Mouse (Mus musculus) hindbrain, embryonic 11.5 days (tissue): Measurements from ENCODE around the gene Cux1. TPM values are rescaled to one million over a fixed set of nuclear protein-coding genes. Genes with fewer than 3 reads are reported as not detected.

ENCODE experiments used
- ATAC-seq: fragments of 200-750 bp; cut with Nextera tagmentation; 2 replicates; pipeline ENCODE4 v1.8.0; 2017; ENCODE audit warnings: mild to moderate bottlenecking, moderate TSS enrichment, moderate library complexity; ENCODE audit not compliant: low FRiP score
- DNase-seq: peaks from one replicate; pipeline ENCODE4 v3.0.0-alpha.2; 2015; ENCODE audit warnings: low spot score
- H3K27ac ChIP-seq: fragments of 300-500 bp; sonication (generic); 2 replicates; pipeline ENCODE4 v1.5.1; 2014; ENCODE audit warnings: mild to moderate bottlenecking, low read depth, low read length
- H3K27me3 ChIP-seq: fragments of 300-500 bp; sonication (generic); 2 replicates; pipeline ENCODE4 v1.6.1; 2014; ENCODE audit warnings: mild to moderate bottlenecking, low read length, moderate library complexity, mixed read lengths; ENCODE audit not compliant: control insufficient read depth, insufficient read depth
- H3K36me3 ChIP-seq: fragments of 300-500 bp; sonication (generic); 2 replicates; pipeline ENCODE4 v1.6.1; 2014; ENCODE audit warnings: mild to moderate bottlenecking, low read length, moderate library complexity, mixed read lengths; ENCODE audit not compliant: control insufficient read depth, insufficient read depth
- H3K4me1 ChIP-seq: fragments of 300-500 bp; sonication (generic); replicated peaks from 2 replicates; pipeline ENCODE4 v1.6.1; 2014; ENCODE audit warnings: low read length, mixed read lengths; ENCODE audit not compliant: control insufficient read depth, insufficient read depth
- H3K4me2 ChIP-seq: fragments of 300-500 bp; sonication (generic); replicated peaks from 2 replicates; pipeline ENCODE4 v1.6.1; 2014; ENCODE audit warnings: mild to moderate bottlenecking, low read depth, low read length
- H3K4me3 ChIP-seq: fragments of 300-500 bp; sonication (generic); 2 replicates; pipeline ENCODE4 v1.5.1; 2014; ENCODE audit warnings: low read depth, low read length
- H3K9ac ChIP-seq: fragments of 300-500 bp; sonication (generic); 2 replicates; pipeline ENCODE4 v1.6.1; 2014; ENCODE audit warnings: low read depth, low read length
- H3K9me3 ChIP-seq: fragments of 300-500 bp; sonication (generic); 2 replicates; pipeline ENCODE4 v1.6.1; 2016; ENCODE audit warnings: low read length; ENCODE audit not compliant: control insufficient read depth
- WGBS: fragments of 180-500 bp; shearing (Covaris S2); extraction: QIAGEN DNeasy Blood & Tissue Kit; methylation state at CpG from one replicate; pipeline ENCODE4 v1.1.7; 2014; 5-methylcytosine and 5-hydroxymethylcytosine counted together
- polyA plus RNA-seq: library from polyadenylated mRNA; unstranded; fragments of >200 nt; fragmentation: Nextera tagmentation; extraction: Ambion mirVana; gene quantifications from 2 replicates; pipeline ENCODE4 v1.2.1, GENCODE M21; 2014

The Cux1 gene
- polyA plus RNA-seq = 103 and 107 TPM in 2 replicates

DNA sequence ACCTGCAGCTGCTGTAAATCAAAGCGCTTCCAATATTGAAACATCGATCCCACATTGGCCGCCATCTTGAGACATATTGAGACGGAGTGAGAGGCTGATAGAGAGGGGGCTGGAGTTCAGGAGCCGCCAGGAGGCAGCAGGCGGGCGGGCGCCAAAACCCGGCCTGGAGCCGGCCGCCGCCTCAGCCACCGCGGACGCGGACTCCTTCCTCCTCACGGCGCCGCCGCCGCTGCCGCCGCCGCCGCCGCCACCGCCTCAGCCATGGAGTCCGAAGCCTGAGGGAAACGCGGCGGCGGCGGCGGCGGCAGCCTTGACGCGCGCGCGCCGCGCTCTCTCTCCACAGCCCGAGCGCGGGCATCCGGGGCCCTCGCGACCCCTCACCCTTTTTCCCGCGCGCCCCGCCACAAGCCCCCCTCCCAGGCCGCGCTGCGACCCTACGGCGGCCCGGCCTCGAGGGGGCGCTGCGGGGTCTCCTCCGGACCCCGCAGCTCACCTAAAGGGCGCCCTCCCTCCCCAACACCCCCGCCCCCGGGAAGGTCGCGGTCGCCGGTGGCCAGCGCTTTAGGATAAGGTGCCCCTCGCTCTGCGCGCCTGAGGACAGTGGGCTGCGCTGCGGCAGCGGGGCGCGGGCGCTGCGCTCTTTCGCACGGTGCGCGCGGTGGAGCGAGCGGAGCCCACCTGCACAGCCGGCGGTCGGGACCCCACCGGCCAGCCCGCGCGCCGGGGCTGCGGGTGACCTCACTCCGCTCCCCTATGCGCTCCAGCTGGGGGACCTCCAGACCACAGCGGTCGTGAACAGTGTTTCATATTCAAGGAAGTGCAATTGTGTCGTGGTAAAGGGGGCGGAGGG, at the start of gene Cux1:
Cux1 (minus strand) TSS at position 315 of the 850 bp plus-strand sequence.
- no peaks in the 10 kb centered on the region for H3K36me3 ChIP-seq
- peaks cover 13% of the 10 kb centered on the region for H3K27me3 ChIP-seq
- WGBS = under 1% methylated on average over 46 of the region's 103 CpGs
- DNase-seq = peak; percentile 88
- peak within 1 kb of the TSS; percentile 96 for H3K4me2 ChIP-seq
- 0 out of 2 replicates have a peak, but pooled peaks cover 6% of the 10 kb centered on the region for H3K4me1 ChIP-seq
- no peaks in the 10 kb centered on the region for H3K9me3 ChIP-seq
- peak within 1 kb of the TSS; percentile 80 for H3K4me3 ChIP-seq
- H3K27ac ChIP-seq = peak within 1 kb of the TSS; percentile 96
- peak; percentile 88 for ATAC-seq
- H3K9ac ChIP-seq = peak within 1 kb of the TSS; percentile 97

DNA sequence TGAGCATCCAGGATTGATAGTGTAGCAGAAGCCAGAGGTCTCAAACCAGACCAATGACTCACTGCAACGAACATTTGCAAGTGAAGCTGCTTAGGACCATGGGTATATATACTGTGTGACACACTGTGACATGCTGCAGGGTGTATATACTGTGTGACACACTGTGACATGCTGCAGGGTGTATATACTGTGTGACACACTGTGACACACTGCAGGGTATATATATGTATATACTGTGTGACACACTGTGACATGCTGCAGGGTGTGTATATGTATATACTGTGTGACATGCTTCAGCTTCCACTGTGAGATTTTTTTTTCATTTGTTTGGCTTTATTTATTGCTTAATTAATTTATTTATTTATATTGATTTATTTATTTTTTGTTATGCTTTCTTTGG, 45.1 kb upstream of the Cux1 start:
- Histone ChIP-seq H3K27ac (no peak overlapping the region), H3K9ac (no peak overlapping the region), H3K4me2 (no peak overlapping the region), H3K9me3 (no peaks in the 10 kb centered on the region), H3K4me1 (no peaks in the 10 kb centered on the region), H3K4me3 (no peak overlapping the region), H3K36me3 (no peaks in the 10 kb centered on the region), H3K27me3 (no peaks in the 10 kb centered on the region)
- 85% methylated on average over 1 of the region's 1 CpGs for WGBS
- ATAC-seq (no peak), DNase-seq (no peak)

DNA sequence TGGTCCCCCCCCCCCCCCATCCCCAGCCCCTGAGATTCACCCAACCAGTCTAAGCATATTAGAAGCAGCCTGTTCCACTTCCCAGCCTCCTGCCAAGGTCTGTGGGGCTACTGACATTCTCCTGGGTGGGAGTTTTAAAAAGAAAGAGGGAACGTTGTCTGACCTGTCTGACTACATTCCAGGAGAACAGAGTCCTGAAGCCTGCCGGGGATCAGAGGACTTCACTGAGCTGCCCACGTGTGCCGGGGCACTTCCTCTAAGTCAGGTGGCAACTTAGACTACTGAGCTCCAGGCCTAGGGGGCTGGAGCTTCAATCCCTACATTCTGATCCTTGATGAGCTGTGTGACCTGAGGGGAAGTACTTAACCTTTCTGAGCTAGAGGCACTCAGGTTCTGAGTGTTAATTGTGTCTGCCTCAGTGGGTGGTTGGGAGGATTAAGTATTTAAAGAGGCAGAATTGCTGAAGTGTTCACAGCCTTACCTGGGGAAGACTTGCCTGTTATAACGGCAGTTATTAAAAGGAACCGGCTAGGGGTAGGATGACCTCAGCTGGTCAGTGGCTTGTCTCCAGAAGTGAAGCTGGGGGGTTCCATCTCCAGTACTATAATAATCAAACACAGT, 41.6 kb upstream of the Cux1 start:
- Histone ChIP-seq H3K4me1 (no peaks in the 10 kb centered on the region), H3K4me3 (no peak overlapping the region), H3K36me3 (no peaks in the 10 kb centered on the region), H3K4me2 (no peak overlapping the region), H3K9me3 (no peaks in the 10 kb centered on the region), H3K9ac (no peak overlapping the region), H3K27ac (no peak overlapping the region), H3K27me3 (no peaks in the 10 kb centered on the region)
- DNase-seq (no peak), ATAC-seq (no peak)
- WGBS = 56% methylated on average over 6 of the region's 6 CpGs

DNA sequence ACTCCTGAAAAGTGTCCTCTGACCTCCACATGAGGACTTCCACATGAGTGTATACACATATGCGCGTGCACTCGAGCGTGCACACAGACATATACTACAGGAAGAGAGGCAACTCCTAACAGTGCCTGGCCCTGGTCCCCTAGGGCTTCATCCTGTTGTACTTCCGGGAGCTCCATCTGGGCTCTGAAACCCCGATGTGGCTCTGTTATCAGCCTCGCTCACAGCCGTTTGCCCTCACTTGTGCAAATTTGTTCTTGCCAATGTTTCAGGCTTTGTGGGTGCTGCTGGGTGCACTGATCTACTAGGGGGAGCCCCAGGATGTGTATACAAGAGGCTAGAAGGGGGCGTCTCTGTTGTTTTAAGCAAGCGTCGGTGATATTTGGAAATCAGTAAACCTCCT, 37.9 kb upstream of the Cux1 start:
- no peaks in the 10 kb centered on the region for H3K4me1 ChIP-seq
- H3K27ac ChIP-seq = no peak overlapping the region
- H3K9me3 ChIP-seq = no peaks in the 10 kb centered on the region
- no peak overlapping the region for H3K9ac ChIP-seq
- H3K4me3 ChIP-seq = no peak overlapping the region
- no peak for DNase-seq
- no peaks in the 10 kb centered on the region for H3K36me3 ChIP-seq
- H3K4me2 ChIP-seq = no peak overlapping the region
- ATAC-seq = no peak
- WGBS = 81% methylated on average over 11 of the region's 11 CpGs
- H3K27me3 ChIP-seq = no peaks in the 10 kb centered on the region

DNA sequence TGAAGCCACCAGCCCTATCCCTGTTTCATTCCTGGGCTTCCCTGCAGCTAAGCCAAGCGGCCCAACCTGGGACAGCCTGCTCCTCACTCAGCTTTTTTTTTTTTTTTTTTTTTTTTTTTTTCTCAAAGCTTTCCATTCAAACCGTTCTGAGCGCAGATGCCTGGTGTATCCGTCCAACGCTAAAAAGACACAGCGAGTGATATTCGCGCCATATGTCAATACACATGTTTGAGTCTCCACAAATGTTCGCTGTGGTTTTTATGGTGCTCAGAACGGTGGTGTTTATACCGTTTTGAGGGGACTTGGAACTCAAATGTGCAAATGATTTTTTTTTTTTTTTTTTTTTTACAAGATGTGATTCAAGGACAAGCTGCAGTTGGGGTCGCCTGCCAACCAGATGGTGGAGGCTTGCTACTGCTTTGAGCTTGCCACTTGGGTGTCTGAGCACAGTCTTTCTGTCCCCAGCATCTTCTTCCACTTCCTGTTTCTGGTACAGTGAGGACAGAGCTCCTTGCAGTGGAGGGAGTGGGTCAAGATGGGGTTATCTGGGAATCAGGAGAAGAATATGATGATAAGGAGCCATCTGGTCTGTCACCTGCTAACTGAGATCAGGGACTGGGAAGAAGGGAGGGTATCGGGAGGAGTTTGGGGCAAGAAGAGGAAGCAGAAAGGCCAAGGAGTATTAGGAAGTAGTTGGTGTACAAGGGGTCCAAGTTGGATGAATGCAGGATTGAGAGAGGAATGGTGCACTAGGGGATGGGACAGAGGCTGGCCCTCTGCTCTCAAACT, 36.1 kb upstream of the Cux1 start:
- Histone ChIP-seq H3K27me3 (no peaks in the 10 kb centered on the region), H3K9me3 (no peaks in the 10 kb centered on the region), H3K4me1 (no peaks in the 10 kb centered on the region), H3K4me2 (no peak overlapping the region), H3K27ac (no peak overlapping the region), H3K36me3 (no peaks in the 10 kb centered on the region), H3K4me3 (no peak overlapping the region), H3K9ac (no peak overlapping the region)
- no peak for DNase-seq
- ATAC-seq = no peak
- WGBS = 79% methylated on average over 13 of the region's 13 CpGs

DNA sequence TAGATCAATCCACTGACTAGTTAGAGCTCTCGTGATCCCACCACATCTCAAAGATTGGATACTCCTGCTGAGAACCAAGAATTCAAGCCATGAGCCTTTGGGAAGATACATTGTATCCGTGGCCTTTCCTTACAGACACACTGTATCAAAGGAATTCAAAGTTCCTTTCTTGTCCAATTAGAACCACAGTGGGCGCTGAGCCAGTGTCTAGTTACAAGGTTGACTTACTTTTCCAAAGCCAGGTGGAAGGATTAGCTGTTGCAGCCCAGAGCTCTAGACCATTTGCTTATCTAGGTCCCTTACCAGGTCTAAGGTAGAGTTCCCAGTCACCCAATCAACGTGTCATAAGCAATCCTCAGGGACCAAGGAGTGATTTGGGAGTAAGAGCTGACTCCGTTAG, 33.2 kb upstream of the Cux1 start:
- WGBS = 83% methylated on average over 5 of the region's 5 CpGs
- H3K27me3 ChIP-seq = no peaks in the 10 kb centered on the region
- no peak overlapping the region for H3K4me2 ChIP-seq
- H3K9ac ChIP-seq = no peak overlapping the region
- DNase-seq (no peak), ATAC-seq (no peak)
- H3K9me3 ChIP-seq = no peaks in the 10 kb centered on the region
- H3K4me3 ChIP-seq = no peak overlapping the region
- H3K36me3 ChIP-seq = no peaks in the 10 kb centered on the region
- H3K27ac ChIP-seq = no peak overlapping the region
- no peaks in the 10 kb centered on the region for H3K4me1 ChIP-seq

DNA sequence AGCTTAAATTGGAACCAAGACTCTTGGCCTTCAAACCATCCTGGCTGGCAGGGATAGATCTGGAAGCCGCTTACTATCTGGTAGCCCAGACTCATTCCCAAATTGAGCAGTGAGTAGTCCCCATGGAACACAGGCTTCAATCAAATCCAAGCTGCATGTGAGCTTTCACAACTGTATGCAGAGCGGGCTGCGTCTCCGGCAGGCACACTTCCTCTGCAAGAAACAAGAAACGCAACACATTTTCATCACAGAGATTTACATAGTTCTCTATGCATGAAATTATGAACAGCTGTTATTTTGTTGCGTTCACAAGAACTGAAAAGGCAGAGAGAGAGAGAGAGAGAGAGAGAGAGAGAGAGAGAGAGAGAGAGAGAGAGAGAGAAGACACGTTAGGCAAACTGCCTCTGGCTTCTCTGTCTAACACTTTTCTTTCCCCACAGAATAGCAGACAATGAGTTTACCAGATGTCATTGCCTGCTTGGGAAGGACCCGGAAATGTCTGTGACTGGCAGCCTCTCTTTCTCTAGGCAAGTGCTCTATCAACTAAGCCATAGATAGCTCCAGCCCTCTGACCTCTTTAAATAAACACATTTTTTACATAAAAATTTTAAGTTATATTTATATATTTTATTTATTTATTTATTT, 27.7 kb upstream of the Cux1 start:
- H3K9me3 ChIP-seq = no peaks in the 10 kb centered on the region
- ATAC-seq (no peak), DNase-seq (no peak)
- no peaks in the 10 kb centered on the region for H3K4me1 ChIP-seq
- no peak overlapping the region for H3K9ac ChIP-seq
- no peak overlapping the region for H3K4me3 ChIP-seq
- H3K27me3 ChIP-seq = no peaks in the 10 kb centered on the region
- 60% methylated on average over 8 of the region's 8 CpGs for WGBS
- no peak overlapping the region for H3K4me2 ChIP-seq
- H3K36me3 ChIP-seq = no peaks in the 10 kb centered on the region
- H3K27ac ChIP-seq = no peak overlapping the region

DNA sequence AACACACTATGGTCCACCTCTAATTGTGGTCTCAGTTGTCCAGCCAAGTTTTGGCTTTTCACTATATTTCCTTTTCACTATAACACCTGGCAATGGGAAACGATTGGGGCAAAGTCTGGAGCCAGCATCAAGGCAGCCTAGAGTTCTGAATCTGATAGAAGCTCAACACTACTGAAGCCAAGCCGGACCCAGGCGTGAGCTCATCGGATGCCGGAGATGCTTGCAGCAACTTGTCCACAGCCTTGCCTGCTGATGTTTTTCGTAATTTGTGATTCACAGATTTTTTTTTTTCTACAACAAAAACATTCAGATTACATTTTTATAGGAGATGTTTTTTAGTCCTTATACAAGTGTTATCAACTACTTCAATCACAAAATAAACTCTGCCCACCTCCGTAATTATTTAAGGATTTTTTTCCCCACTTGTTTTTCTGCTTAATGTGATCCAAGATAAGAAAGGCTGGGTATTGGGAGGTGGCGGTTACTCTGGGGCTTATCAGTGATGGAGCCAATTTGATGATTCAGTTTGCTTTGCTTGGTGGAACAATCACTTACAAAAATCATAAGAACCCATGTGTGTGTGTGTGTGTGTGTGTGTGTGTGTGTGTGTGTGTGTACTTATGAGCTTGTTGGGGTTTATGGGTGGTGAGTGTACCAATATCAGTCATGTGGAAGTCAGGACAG, 24.7 kb upstream of the Cux1 start:
- no peak overlapping the region for H3K4me3 ChIP-seq
- no peak overlapping the region for H3K9ac ChIP-seq
- no peak overlapping the region for H3K4me2 ChIP-seq
- no peaks in the 10 kb centered on the region for H3K36me3 ChIP-seq
- no peak for ATAC-seq
- H3K9me3 ChIP-seq = no peaks in the 10 kb centered on the region
- 92% methylated on average over 8 of the region's 8 CpGs for WGBS
- no peak for DNase-seq
- H3K27ac ChIP-seq = no peak overlapping the region
- H3K27me3 ChIP-seq = no peaks in the 10 kb centered on the region
- no peaks in the 10 kb centered on the region for H3K4me1 ChIP-seq
